Mouse (Mus musculus) Patski (cell line): Measurements from ENCODE around the gene Optc. TPM values are rescaled to one million over a fixed set of nuclear protein-coding genes. Genes with fewer than 3 reads are reported as not detected.

Experiments
- ATAC-seq: fragments of 100-300 bp; one replicate; pipeline ENCODE4 v1.8.0; 2021
- CTCF ChIA-PET: fragments of 350-600 bp; sonication (Branson Sonifier 250); formaldehyde crosslinking; loops from one replicate; lab custom pipeline; 2022; ENCODE audit warnings: inconsistent platforms; lab: Charles Lee
- POLR2A ChIA-PET: fragments of 350-600 bp; sonication (Branson Sonifier 250); formaldehyde crosslinking; loops from one replicate; lab custom pipeline; 2022; ENCODE audit warnings: antibody characterized with exemption, inconsistent platforms; lab: Charles Lee
- DNase-seq: peaks from one replicate; pipeline ENCODE4 v3.0.0-alpha.2; 2011; ENCODE audit warnings: low read depth, low spot score
- H3K27me3 ChIP-seq: fragments of 371-371 bp; one replicate; pipeline ENCODE4 v1.5.1; 2021
- CTCF ChIP-seq: fragments of 100-300 bp; IDR thresholded peaks from one replicate; pipeline ENCODE4 v1.5.1; 2021
- in situ Hi-C: fragments of 300-500 bp; cut with MboI; formaldehyde crosslinking; loops from 3 replicates; pipeline ENCODE4 v1.11.1; 2018; ENCODE audit warnings: low pct_unique_long_range_greater_than_20kb, mixed read lengths
- polyA plus RNA-seq: library from polyadenylated mRNA; unstranded; gene quantifications from one replicate; pipeline ENCODE4 v1.2.3, GENCODE M21; 2021

Gene Optc
- polyA plus RNA-seq, 1 experiment from 2014 or later, result 0.04 TPM

GRCm38 (mm10) chr1:133884746-133885145 is 23.1 kb downstream of the Optc start:
- DNase-seq, result no peak
- no peak for TF ChIP-seq CTCF

GRCm38 (mm10) chr1:133884090-133884489 is 23.7 kb downstream of the Optc start:
- ChIA-PET POLR2A (no interaction called here), CTCF (interaction anchor here (1.8 kb wide), 1 partner anchor 10 kb away, joined by 6 read pairs; no protein-coding TSS in a partner anchor)
- DNase-seq (no peak), ATAC-seq (no peak)
- TF ChIP-seq CTCF, result no peak
- no peaks in the 10 kb centered on the region for H3K27me3 ChIP-seq
- in situ Hi-C loops, result no loop called here

More at GRCm38 (mm10) chr1:133884746-133885145, 23.1 kb downstream of the Optc start:
- in situ Hi-C loops, result no loop called here
- no peak for ATAC-seq
- POLR2A ChIA-PET, result no interaction called here
- H3K27me3 ChIP-seq, result no peaks in the 10 kb centered on the region
- CTCF ChIA-PET, result interaction anchor here (1.8 kb wide), 1 partner anchor 9 kb away, joined by 6 read pairs; no protein-coding TSS in a partner anchor

GRCm38 (mm10) chr1:133882283-133883217 is 25.2 kb downstream of the Optc start:
- ATAC-seq (no peak), DNase-seq (no peak)
- TF ChIP-seq CTCF, result no peak
- H3K27me3 ChIP-seq, result no peaks in the 10 kb centered on the region
- ChIA-PET CTCF (no interaction called here), POLR2A (no interaction called here)
- in situ Hi-C loops, result no loop called here

- ATAC-seq (no peak), DNase-seq (no peak)
- no peaks in the 10 kb centered on the region for H3K27me3 ChIP-seq
- in situ Hi-C loops, result no loop called here
- ChIA-PET POLR2A (no interaction called here), CTCF (no interaction called here)
- TF ChIP-seq CTCF, result no peak
Measured at GRCm38 (mm10) chr1:133881813-133882212, 26.0 kb downstream of the Optc start.

GRCm38 (mm10) chr1:133878825-133879423 is 28.9 kb downstream of the Optc start:
- H3K27me3 ChIP-seq, result no peaks in the 10 kb centered on the region
- DNase-seq (no peak), ATAC-seq (no peak)
- ChIA-PET POLR2A (interaction anchor here (0.6 kb wide), 1 partner anchor 14 kb away, joined by 3 read pairs; no protein-coding TSS in a partner anchor), CTCF (no interaction called here)
- in situ Hi-C loops, result no loop called here
- TF ChIP-seq CTCF, result no peak

- ATAC-seq (no peak), DNase-seq (no peak)
- CTCF ChIA-PET, result no interaction called here
- TF ChIP-seq CTCF, result no peak
- H3K27me3 ChIP-seq, result no peaks in the 10 kb centered on the region
- POLR2A ChIA-PET, result no interaction called here
- in situ Hi-C loops, result no loop called here
Measured at GRCm38 (mm10) chr1:133876936-133877335, 30.9 kb downstream of the Optc start.

- ChIA-PET CTCF (no interaction called here), POLR2A (no interaction called here)
- no peak for DNase-seq
- in situ Hi-C loops, result no loop called here
- H3K27me3 ChIP-seq, result no peaks in the 10 kb centered on the region
- no peak for ATAC-seq
- TF ChIP-seq CTCF, result no peak
Measured at GRCm38 (mm10) chr1:133873086-133873813, 34.5 kb downstream of the Optc start.

- TF ChIP-seq CTCF, result no peak
- DNase-seq (no peak), ATAC-seq (no peak)
- in situ Hi-C loops, result no loop called here
- H3K27me3 ChIP-seq, result no peaks in the 10 kb centered on the region
- POLR2A ChIA-PET, result no interaction called here
- CTCF ChIA-PET, result no interaction called here
Measured at GRCm38 (mm10) chr1:133871241-133871640, 36.6 kb downstream of the Optc start.

GRCm38 (mm10) chr1:133869221-133869620 is 38.6 kb downstream of the Optc start:
- no peak for ATAC-seq
- no peak for TF ChIP-seq CTCF
- ChIA-PET POLR2A (no interaction called here), CTCF (interaction anchor here (0.8 to 0.9 kb wide), 2 partner anchors 9 to 24 kb away, joined by 3 read pairs; no protein-coding TSS in a partner anchor)
- H3K27me3 ChIP-seq, result no peaks in the 10 kb centered on the region
- in situ Hi-C loops, result no loop called here
- no peak for DNase-seq

GRCm38 (mm10) chr1:133863257-133863997 is 44.4 kb downstream of the Optc start:
- TF ChIP-seq CTCF, result no peak
- H3K27me3 ChIP-seq, result no peaks in the 10 kb centered on the region
- ATAC-seq (no peak), DNase-seq (no peak)
- in situ Hi-C loops, result no loop called here
- POLR2A ChIA-PET, result no interaction called here
- CTCF ChIA-PET, result interaction anchor here (1.0 kb wide), 1 partner anchor 10 kb away, joined by 3 read pairs; no protein-coding TSS in a partner anchor
